Mouse (Mus musculus) thymus, adult 2 months (tissue): ENCODE measurements around the gene Spsb2. TPM values are rescaled to one million over a fixed set of nuclear protein-coding genes. Genes with fewer than 3 reads are reported as not detected.

Experiments
- DNase-seq: peaks from one replicate; pipeline ENCODE4 v3.0.0; 2021
- H3K27ac ChIP-seq: fragments of 200-500 bp; 2 replicates; pipeline ENCODE4 v1.5.1; 2012; ENCODE audit warnings: low read length, control low read depth; ENCODE audit not compliant: control insufficient read depth, insufficient read depth
- H3K27me3 ChIP-seq: fragments of 200-500 bp; 2 replicates; pipeline ENCODE4 v1.6.1; 2012; ENCODE audit warnings: mild to moderate bottlenecking, low read length, moderate library complexity, mixed read lengths; ENCODE audit not compliant: control insufficient read depth, insufficient read depth
- H3K36me3 ChIP-seq: fragments of 200-500 bp; 2 replicates; pipeline ENCODE4 v1.6.1; 2012; ENCODE audit warnings: mild to moderate bottlenecking, low read length, moderate library complexity; ENCODE audit not compliant: control insufficient read depth, insufficient read depth
- H3K4me1 ChIP-seq: fragments of 200-500 bp; replicated peaks from 2 replicates; pipeline ENCODE4 v1.6.1; 2012; ENCODE audit warnings: low read length; ENCODE audit not compliant: control insufficient read depth, insufficient read depth
- H3K4me3 ChIP-seq: fragments of 200-500 bp; 2 replicates; pipeline ENCODE4 v1.5.1; 2012; ENCODE audit warnings: mild to moderate bottlenecking, low read length, control low read depth, moderate library complexity; ENCODE audit not compliant: control insufficient read depth, insufficient read depth
- CTCF ChIP-seq: fragments of 200-500 bp; IDR thresholded peaks from 2 replicates; pipeline ENCODE4 v1.5.1; 2012; ENCODE audit warnings: mild to moderate bottlenecking, control low read depth, low read length, moderate library complexity, borderline replicate concordance; ENCODE audit not compliant: control insufficient read depth, poor library complexity, insufficient read depth; ENCODE audit errors: extremely low read depth
- POLR2A ChIP-seq: fragments of 200-500 bp; IDR thresholded peaks from 2 replicates; pipeline ENCODE4 v1.6.1; 2012; ENCODE audit warnings: mild to moderate bottlenecking, low read length, control low read depth, moderate library complexity; ENCODE audit not compliant: control insufficient read depth, poor library complexity, insufficient read depth; ENCODE audit errors: extremely low read depth
- WGBS: fragments of 180-500 bp; shearing (Covaris S2); methylation state at CpG from one replicate; pipeline ENCODE4 v1.1.7; 2018; 5-methylcytosine and 5-hydroxymethylcytosine counted together
- polyA plus RNA-seq: library from polyadenylated mRNA; depleted of rRNA; stranded (reverse); fragments of >200 nt; gene quantifications from 2 replicates; pipeline ENCODE4 v1.2.3, GENCODE M21; 2012

Gene Spsb2
- polyA plus RNA-seq, 1 experiment = 8.1 TPM

GRCm38 (mm10) chr6:124817563-124817962, 9.1 kb downstream of the Spsb2 start:
- Histone ChIP-seq H3K36me3 (peaks cover 40% of the 10 kb centered on the region), H3K4me1 (peaks cover 13% of the 10 kb centered on the region), H3K27ac (no peak overlapping the region), H3K27me3 (no peaks in the 10 kb centered on the region), H3K4me3 (no peak overlapping the region)
- 97% methylated on average over 8 of the region's 8 CpGs for WGBS
- DNase-seq = no peak
- no peak for TF ChIP-seq POLR2A
- TF ChIP-seq CTCF = no peak

GRCm38 (mm10) chr6:124817971-124818370, 9.5 kb downstream of the Spsb2 start:
- TF ChIP-seq POLR2A = no peak
- TF ChIP-seq CTCF = no peak
- no peak overlapping the region for H3K4me3 ChIP-seq
- peaks cover 44% of the 10 kb centered on the region for H3K36me3 ChIP-seq
- no peak overlapping the region for H3K27ac ChIP-seq
- peaks cover 9% of the 10 kb centered on the region for H3K4me1 ChIP-seq
- no peaks in the 10 kb centered on the region for H3K27me3 ChIP-seq
- WGBS = 60% methylated on average over 8 of the region's 8 CpGs
- DNase-seq = no peak

DNA sequence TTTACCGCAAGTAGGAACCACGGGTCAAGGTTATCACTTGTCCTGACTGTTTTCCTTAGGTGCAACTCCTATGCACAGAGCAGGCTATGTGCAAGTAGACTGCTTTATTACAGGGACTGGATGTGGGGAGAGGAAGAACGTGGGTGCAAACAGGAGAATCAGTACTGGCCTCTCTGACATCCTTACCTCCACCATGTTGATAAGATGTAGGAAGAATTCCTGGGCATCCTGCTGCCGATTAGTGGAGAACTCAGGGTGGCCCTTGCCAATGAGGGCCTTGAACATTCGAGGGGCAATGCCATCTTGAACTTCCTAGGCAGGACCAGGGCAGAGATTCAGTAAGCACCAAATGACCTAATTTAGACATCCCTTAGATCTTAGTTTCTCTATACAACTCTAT, 12.4 kb downstream of the Spsb2 start:
- TF ChIP-seq CTCF (no peak), POLR2A (no peak)
- DNase-seq = no peak
- 97% methylated on average over 5 of the region's 5 CpGs for WGBS
- Histone ChIP-seq H3K27me3 (no peaks in the 10 kb centered on the region), H3K36me3 (peaks cover 62% of the 10 kb centered on the region), H3K4me1 (no peaks in the 10 kb centered on the region), H3K27ac (no peak overlapping the region), H3K4me3 (no peak overlapping the region)

DNA sequence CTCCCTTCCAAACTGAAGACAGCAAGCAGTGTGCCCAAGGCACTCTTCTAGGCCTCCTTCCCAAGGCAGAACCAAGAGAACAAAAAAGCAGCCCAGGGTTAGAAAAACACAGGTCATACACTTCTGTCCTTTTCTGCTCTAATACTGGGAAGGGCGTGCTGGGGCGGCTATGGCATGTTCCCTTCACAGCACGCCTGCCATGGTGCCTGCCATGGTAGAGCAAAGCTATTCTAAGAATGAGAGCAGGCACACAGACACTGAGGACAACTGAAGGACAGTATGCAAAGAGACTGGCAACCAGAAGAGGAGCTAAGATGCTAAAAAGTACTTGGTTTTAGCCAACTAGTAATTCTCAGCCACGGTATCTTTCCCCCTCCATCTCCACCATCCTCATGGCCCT, 13.6 kb downstream of the Spsb2 start:
- Histone ChIP-seq H3K4me3 (no peak overlapping the region), H3K27me3 (no peaks in the 10 kb centered on the region), H3K36me3 (peaks cover 62% of the 10 kb centered on the region), H3K4me1 (no peaks in the 10 kb centered on the region), H3K27ac (no peak overlapping the region)
- TF ChIP-seq CTCF = no peak
- no peak for TF ChIP-seq POLR2A
- DNase-seq = no peak
- WGBS = over 99% methylated on average over 4 of the region's 4 CpGs

- no peak overlapping the region for H3K27ac ChIP-seq
- 23% methylated on average over 10 of the region's 10 CpGs for WGBS
Observed at GRCm38 (mm10) chr6:124828101-124828592, 19.7 kb downstream of the Spsb2 start.

DNA sequence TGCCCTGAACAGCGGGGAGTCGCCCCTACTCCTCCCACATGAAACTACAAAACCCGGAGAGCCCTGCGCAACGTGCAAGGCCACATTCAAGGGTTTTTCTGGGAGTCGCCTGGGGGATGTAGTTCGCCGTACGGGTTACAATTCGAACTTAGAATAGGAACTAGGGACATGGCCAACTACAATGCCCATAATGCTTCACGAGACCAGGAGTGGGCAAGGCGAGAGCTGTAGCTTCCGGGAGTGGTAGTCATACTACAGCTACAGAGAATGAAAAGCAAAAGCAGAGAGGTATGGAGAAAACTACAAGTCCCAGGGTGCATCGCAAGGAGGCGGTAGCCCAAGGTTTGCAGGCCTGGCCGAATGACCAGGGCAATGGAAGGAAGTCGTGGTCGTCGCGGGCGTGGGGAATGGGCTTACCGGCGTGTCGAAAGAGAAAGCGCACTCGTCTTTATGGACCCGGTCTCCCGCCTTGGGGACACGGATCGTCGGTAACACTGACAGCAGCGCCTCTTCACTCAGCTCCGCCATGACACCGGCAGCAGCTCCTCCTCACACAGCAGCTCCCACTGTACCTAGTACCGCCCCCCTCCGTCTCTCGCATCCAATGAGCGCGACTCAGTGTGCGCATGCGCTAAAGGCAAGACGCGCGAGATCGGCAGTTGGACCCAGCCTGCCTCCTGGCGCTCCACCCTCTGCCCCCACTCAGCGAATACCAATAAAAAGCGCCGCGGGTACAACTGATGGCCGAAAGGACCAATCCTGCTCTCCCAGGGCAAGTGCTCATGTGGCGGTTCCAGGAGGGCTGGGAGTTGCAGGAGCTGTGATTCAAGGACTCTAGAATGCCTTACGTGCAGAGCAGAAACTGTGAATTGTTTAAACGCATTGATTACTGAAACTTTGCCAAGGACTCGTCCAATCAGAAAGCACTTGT, 20.7 kb downstream of the Spsb2 start, which contains the start of the genes Usp5 and Cdca3:
Gene Usp5 (minus strand): TSS at position 617 of the 931 bp plus-strand sequence.
Gene Cdca3 (plus strand): TSS at position 680 of the 931 bp plus-strand sequence.
- WGBS = under 1% methylated on average over 55 of the region's 55 CpGs

More at GRCm38 (mm10) chr6:124828101-124828592, 19.7 kb downstream of the Spsb2 start:
- Histone ChIP-seq H3K27me3 (no peaks in the 10 kb centered on the region), H3K4me3 (peak overlapping the region; percentile 39), H3K36me3 (peaks cover 20% of the 10 kb centered on the region), H3K4me1 (peaks cover 14% of the 10 kb centered on the region)
- TF ChIP-seq CTCF (no peak), POLR2A (no peak)
- DNase-seq = peak; percentile 40

More for the DNA sequence above, 20.7 kb downstream of the Spsb2 start, which contains the start of the genes Usp5 and Cdca3:
- peak; percentile 57; the same call in 1 of the 2 replicates for TF ChIP-seq POLR2A
- TF ChIP-seq CTCF = 0 out of 2 replicates have a peak, but pooled peaks have one; percentile 44
- H3K4me3 ChIP-seq = peak within 1 kb of the TSS; percentile 72
- H3K27ac ChIP-seq = peak within 1 kb of the TSS; percentile 58
- no peaks in the 10 kb centered on the region for H3K27me3 ChIP-seq
- peak; percentile 98 for DNase-seq
- peaks cover 14% of the 10 kb centered on the region for H3K4me1 ChIP-seq
- H3K36me3 ChIP-seq = peaks cover 11% of the 10 kb centered on the region
